Mouse (Mus musculus): ENCODE results near the gene Ergic1. TPM values are rescaled to one million over a fixed set of nuclear protein-coding genes. Genes with fewer than 3 reads are reported as not detected.

The Ergic1 gene
- polyA plus RNA-seq, 1 experiment: 143 TPM

DNA sequence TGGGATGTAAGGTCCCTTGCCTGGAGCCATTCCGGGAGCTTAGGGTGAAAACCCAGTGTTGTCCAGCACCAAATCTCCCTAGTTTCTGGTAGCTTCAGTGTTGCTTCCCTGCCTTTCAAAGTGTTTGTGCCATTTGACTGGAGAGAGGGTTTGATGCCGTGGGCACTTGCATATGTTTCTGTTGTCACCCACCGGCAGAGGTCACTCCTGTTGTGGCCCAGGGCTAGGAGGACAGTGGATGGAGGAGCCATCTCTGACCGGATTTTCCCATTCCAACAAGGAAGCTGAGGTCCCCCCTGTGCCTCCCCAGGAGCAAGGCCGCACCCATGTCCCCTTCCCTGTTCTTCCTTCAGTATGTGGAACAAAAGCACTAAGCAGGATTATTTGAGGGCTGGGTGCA, 128.9 kb downstream of the Ergic1 start:
- peaks cover 24% of the 10 kb centered on the region for H3K4me1 ChIP-seq (ENCODE audit: control insufficient read depth, insufficient read depth, low read length)
- H3K27ac ChIP-seq (ENCODE audit: insufficient read depth, low read length): peak overlapping the region; percentile 34
- no peak for TF ChIP-seq POLR2A (IDR thresholded peaks at IDR 0.05; ENCODE audit: extremely low read depth, insufficient read depth, low read length)
- TF ChIP-seq CTCF (IDR thresholded peaks at IDR 0.05; ENCODE audit: extremely low read depth, insufficient read depth, low read length): no peak
- H3K4me3 ChIP-seq (ENCODE audit: insufficient read depth, low read length): no peak overlapping the region

DNA sequence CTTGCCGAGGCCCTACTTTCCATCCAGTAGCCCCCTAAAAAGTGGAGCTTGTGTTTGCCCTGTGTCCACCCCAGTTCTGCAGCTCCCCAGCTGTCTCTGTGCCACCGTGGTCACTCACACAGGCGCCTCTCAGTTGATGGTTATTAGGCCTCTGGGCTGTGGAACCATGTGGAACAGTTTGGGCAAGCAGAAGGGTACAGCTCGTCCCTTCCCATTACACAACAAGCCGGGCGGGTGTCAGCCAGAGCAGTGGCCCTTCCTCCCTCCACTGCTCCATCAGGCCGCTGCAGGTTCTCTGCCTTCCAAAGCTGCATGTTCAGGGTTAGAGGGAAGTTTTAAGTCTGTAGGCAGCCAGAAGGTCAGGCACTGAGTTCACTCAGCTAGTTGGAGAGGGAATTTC, 129.8 kb downstream of the Ergic1 start:
- no peak for TF ChIP-seq CTCF (IDR thresholded peaks at IDR 0.05; ENCODE audit: extremely low read depth, insufficient read depth, low read length)
- 0 out of 2 replicates have a peak, but pooled peaks have one; percentile 11 for TF ChIP-seq POLR2A (IDR thresholded peaks at IDR 0.05; ENCODE audit: extremely low read depth, insufficient read depth, low read length)
- peak overlapping the region; percentile 80 for H3K27ac ChIP-seq (ENCODE audit: insufficient read depth, low read length)
- H3K4me3 ChIP-seq (ENCODE audit: insufficient read depth, low read length): no peak overlapping the region
- peaks cover 22% of the 10 kb centered on the region for H3K4me1 ChIP-seq (ENCODE audit: control insufficient read depth, insufficient read depth, low read length)

DNA sequence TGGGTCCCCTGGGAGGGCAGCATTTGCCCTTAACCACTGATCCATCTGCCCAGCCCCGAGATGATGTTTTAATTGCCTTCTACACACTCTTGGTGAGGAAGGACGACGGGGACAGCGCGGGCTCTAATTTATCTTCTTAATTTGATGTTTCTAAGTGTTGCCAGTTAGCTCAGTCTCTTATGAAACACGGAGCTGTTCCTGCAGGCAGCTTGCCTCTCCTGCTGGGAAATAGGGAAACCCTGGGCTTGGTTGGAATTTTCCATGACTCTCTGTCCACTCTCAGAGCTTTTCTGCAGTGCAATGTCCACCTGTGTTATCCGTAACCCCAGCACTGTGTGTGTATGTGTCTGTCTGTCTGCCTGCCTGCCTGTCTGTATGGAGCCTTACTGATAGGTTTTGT, 132.1 kb downstream of the Ergic1 start:
- H3K4me3 ChIP-seq (ENCODE audit: insufficient read depth, low read length): no peak overlapping the region
- TF ChIP-seq POLR2A (IDR thresholded peaks at IDR 0.05; ENCODE audit: extremely low read depth, insufficient read depth, low read length) (no peak), CTCF (IDR thresholded peaks at IDR 0.05; ENCODE audit: extremely low read depth, insufficient read depth, low read length) (no peak)
- H3K4me1 ChIP-seq (ENCODE audit: control insufficient read depth, insufficient read depth, low read length): peaks cover 22% of the 10 kb centered on the region
- peak overlapping the region; percentile 76 for H3K27ac ChIP-seq (ENCODE audit: insufficient read depth, low read length)

DNA sequence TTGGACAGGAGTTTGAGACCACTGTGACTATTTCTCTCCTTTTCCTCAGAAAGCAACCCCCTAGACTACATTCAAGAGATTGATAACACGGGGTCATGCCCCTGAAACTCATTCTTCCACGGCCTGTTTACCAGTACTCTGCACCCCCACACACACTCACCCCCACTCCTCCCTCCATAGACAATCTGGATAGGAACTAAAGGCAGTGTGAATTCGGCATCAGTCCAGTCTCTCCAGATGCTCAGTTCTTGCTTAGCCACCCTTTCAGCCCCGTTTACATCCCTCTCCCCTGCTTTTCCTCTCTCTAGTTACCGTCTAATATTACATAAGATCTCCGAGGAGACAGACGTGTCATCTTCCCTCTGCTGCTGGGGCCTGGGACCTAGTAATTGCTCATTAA, 132.9 kb downstream of the Ergic1 start:
- H3K4me3 ChIP-seq (ENCODE audit: insufficient read depth, low read length): no peak overlapping the region
- TF ChIP-seq POLR2A (IDR thresholded peaks at IDR 0.05; ENCODE audit: extremely low read depth, insufficient read depth, low read length) (no peak), CTCF (IDR thresholded peaks at IDR 0.05; ENCODE audit: extremely low read depth, insufficient read depth, low read length) (no peak)
- H3K27ac ChIP-seq (ENCODE audit: insufficient read depth, low read length): peak overlapping the region; percentile 76
- H3K4me1 ChIP-seq (ENCODE audit: control insufficient read depth, insufficient read depth, low read length): peaks cover 21% of the 10 kb centered on the region

DNA sequence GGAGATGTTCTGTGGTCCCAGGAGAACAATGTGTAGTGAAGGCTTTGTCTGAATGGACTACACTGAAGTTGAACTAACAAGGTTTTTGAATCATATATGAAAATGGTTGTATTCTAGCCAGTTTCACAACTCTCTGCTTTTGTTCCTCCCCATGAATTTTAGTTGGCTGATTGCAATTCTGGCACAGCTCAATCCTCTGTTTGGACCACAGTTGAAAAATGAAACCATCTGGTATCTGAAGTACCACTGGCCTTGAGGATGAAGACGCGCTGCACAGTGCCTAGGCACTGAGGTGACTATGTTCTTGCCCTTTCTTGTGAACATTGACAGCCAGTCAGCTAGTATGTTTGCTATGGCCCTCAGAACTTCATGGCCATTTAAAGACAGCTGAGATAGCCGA, 133.9 kb downstream of the Ergic1 start:
- Histone ChIP-seq H3K4me1 (ENCODE audit: control insufficient read depth, insufficient read depth, low read length) (peaks cover 17% of the 10 kb centered on the region), H3K27ac (ENCODE audit: insufficient read depth, low read length) (no peak overlapping the region), H3K4me3 (ENCODE audit: insufficient read depth, low read length) (no peak overlapping the region)
- TF ChIP-seq POLR2A (IDR thresholded peaks at IDR 0.05; ENCODE audit: extremely low read depth, insufficient read depth, low read length) (no peak), CTCF (IDR thresholded peaks at IDR 0.05; ENCODE audit: extremely low read depth, insufficient read depth, low read length) (no peak)

DNA sequence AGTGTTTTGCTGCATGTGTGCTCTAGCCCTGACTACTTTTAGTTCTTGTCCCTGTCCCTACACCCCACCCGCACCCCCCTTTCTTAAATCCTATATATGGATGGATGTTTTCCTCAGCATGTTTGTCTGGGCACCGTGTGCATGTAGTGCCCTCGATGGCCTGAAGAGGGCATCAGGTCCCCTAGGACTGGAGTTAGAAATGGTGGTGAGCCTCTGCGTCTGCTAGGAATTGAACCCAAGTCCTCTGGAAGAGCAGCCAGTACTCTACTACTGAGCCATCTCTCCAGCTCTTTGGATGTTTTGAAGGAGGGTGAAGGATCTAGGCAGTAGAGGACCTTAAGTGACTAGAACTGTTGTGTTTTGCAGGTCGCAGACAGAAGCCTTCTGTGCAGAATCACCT, 137.6 kb downstream of the Ergic1 start:
- no peak overlapping the region for H3K4me3 ChIP-seq (ENCODE audit: insufficient read depth, low read length)
- H3K27ac ChIP-seq (ENCODE audit: insufficient read depth, low read length): no peak overlapping the region
- peaks cover 21% of the 10 kb centered on the region for H3K4me1 ChIP-seq (ENCODE audit: control insufficient read depth, insufficient read depth, low read length)
- TF ChIP-seq POLR2A (IDR thresholded peaks at IDR 0.05; ENCODE audit: extremely low read depth, insufficient read depth, low read length): no peak
- TF ChIP-seq CTCF (IDR thresholded peaks at IDR 0.05; ENCODE audit: extremely low read depth, insufficient read depth, low read length): 0 out of 2 replicates have a peak, but pooled peaks have one; percentile 20

DNA sequence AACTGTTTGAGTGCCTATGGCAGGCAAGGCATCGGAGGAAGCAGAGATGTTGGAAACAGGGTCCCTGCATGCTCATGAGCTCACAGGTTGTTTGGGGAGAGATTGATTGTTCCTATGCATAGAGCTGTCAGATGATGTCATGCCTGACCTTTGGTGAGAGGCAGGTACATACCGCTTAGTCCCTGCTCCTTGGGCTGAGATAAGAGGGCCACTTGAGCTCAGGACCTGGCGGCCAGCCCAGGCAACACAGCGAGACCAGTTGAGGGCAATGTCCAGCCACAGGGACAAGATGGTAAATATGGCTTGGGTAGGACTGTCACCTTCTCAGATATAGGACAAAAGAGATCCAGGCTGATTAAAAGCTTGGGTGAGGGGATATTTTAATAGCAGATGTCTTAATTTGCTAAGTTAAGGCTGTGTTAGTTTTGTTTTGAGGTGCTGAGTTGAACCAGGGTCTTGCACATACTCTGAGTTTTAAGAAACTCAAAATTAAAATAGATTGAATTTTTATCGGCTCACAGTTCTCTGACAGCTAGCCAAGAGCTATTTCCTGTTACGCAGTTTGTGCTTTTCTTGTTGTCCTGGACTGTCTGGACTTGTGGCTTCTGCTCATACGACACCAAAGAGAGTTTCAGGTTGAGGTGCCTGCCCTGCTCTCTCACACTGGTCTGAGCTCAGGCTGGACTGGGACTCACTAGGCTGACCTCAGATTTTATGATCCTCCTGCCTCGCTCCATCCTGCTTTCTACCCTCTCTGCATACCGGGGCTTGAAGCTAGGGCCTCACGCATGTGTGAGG, 138.7 kb downstream of the Ergic1 start:
- TF ChIP-seq CTCF (IDR thresholded peaks at IDR 0.05; ENCODE audit: extremely low read depth, insufficient read depth, low read length) (no peak), POLR2A (IDR thresholded peaks at IDR 0.05; ENCODE audit: extremely low read depth, insufficient read depth, low read length) (no peak)
- H3K4me3 ChIP-seq (ENCODE audit: insufficient read depth, low read length): no peak overlapping the region
- H3K27ac ChIP-seq (ENCODE audit: insufficient read depth, low read length): no peak overlapping the region
- peaks cover 15% of the 10 kb centered on the region for H3K4me1 ChIP-seq (ENCODE audit: control insufficient read depth, insufficient read depth, low read length)

DNA sequence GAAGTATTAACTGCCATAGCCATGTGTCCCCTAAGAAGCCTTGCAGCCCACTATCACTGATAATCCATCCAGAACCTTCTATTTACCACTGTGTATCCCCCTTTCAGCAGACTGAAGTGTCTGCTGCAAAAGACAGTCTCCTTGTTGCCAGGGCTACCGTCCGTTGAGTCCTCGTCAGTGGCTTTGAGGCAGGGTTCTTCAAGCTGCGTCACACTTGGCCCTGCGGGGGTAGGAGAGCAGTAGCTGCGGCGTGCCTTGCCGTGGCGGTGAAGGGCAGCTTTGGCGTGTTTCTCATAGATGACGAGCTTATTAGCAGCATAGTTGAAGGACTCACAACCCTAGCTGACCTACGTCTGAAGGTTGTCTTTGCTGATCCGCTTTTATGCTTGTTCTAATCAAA, 140.3 kb downstream of the Ergic1 start:
- Histone ChIP-seq H3K4me3 (ENCODE audit: insufficient read depth, low read length) (no peak overlapping the region), H3K4me1 (ENCODE audit: control insufficient read depth, insufficient read depth, low read length) (peaks cover 15% of the 10 kb centered on the region), H3K27ac (ENCODE audit: insufficient read depth, low read length) (no peak overlapping the region)
- TF ChIP-seq POLR2A (IDR thresholded peaks at IDR 0.05; ENCODE audit: extremely low read depth, insufficient read depth, low read length) (no peak; the same call in 1 of the 2 replicates), CTCF (IDR thresholded peaks at IDR 0.05; ENCODE audit: extremely low read depth, insufficient read depth, low read length) (no peak)

DNA sequence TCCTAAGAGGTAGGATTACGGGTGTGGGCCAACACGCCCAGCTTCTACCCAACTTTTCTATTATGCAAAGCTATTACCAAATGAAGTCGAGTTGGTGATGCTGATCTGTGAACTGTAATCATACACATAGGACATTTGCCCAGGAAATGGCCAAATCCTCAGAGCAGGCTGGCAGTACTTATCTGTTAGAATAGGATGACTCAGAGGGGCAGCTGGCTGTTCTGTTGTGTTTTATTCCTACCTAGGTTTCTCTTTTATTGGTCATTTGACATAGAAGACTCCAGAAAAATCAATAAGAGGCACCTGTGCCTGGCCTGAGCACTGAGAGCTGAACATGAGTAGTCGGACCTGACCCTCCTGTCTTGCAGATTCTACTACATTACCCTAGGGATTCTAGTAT, 141.3 kb downstream of the Ergic1 start:
- Histone ChIP-seq H3K4me1 (ENCODE audit: control insufficient read depth, insufficient read depth, low read length) (peaks cover 15% of the 10 kb centered on the region), H3K27ac (ENCODE audit: insufficient read depth, low read length) (no peak overlapping the region), H3K4me3 (ENCODE audit: insufficient read depth, low read length) (no peak overlapping the region)
- TF ChIP-seq CTCF (IDR thresholded peaks at IDR 0.05; ENCODE audit: extremely low read depth, insufficient read depth, low read length): no peak
- no peak for TF ChIP-seq POLR2A (IDR thresholded peaks at IDR 0.05; ENCODE audit: extremely low read depth, insufficient read depth, low read length)

DNA sequence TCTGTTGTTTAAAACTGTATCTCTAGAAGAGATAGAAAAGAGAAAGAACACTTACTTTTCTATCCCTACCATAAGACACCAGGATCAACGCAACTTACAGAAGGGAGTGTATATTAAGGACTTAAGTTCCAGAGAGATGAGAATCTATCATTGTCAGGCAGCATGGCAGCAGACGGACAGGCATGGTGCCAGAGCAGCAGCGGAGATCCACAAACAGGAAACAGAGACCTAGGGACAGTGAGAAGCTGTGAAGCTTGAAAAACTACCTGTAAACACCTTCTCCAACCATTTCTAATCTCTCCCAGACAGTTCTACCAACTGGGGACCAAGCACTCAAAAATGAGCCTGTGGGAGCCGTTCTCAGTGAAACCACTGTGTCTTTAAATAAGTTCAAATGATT, 142.4 kb downstream of the Ergic1 start:
- no peak overlapping the region for H3K4me3 ChIP-seq (ENCODE audit: insufficient read depth, low read length)
- TF ChIP-seq CTCF (IDR thresholded peaks at IDR 0.05; ENCODE audit: extremely low read depth, insufficient read depth, low read length) (no peak), POLR2A (IDR thresholded peaks at IDR 0.05; ENCODE audit: extremely low read depth, insufficient read depth, low read length) (no peak)
- H3K4me1 ChIP-seq (ENCODE audit: control insufficient read depth, insufficient read depth, low read length): peaks cover 16% of the 10 kb centered on the region
- H3K27ac ChIP-seq (ENCODE audit: insufficient read depth, low read length): no peak overlapping the region

Measured in cortical plate, adult 2 months (tissue).